Mouse (Mus musculus) heart, postnatal 4 days (tissue): Measurements from ENCODE around the gene Duoxa2. TPM values are rescaled to one million over a fixed set of nuclear protein-coding genes. Genes with fewer than 3 reads are reported as not detected.
"Not testable (repeated sequence)": the region's sequence is repeated elsewhere in the genome, so short reads cannot be mapped to it uniquely, and the experiment has no call there.

Source experiments
- DNase-seq: peaks from one replicate; pipeline ENCODE4 v3.0.0; 2021
- total RNA-seq, 2 experiments: library from RNA; stranded (reverse); gene quantifications; 2 replicates each; pipeline ENCODE4 v1.2.3; 2021

The Duoxa2 gene
- total RNA-seq, 2 experiments from 2014 or later: 0.16 to 0.21 TPM

- no peak for DNase-seq
Measured at GRCm38 (mm10) chr2:122309647-122310046, 10.9 kb downstream of the Duoxa2 start.

GRCm38 (mm10) chr2:122311561-122311960 is 12.9 kb downstream of the Duoxa2 start:
- DNase-seq: no peak

- DNase-seq: peak; percentile 76
Measured at GRCm38 (mm10) chr2:122312722-122313417, 14.2 kb downstream of the Duoxa2 start.

- DNase-seq: no peak
Measured at GRCm38 (mm10) chr2:122313536-122313935, 14.8 kb downstream of the Duoxa2 start, which contains the start of gene Duoxa1. TSS of gene Duoxa1 (minus strand) at chr2:122313730.

GRCm38 (mm10) chr2:122315372-122315771 is 16.7 kb downstream of the Duoxa2 start, which contains the start of gene Duox1:
TSS of gene Duox1 (plus strand) at chr2:122315672.
- no peak for DNase-seq

GRCm38 (mm10) chr2:122317384-122317783 is 18.7 kb downstream of the Duoxa2 start:
- DNase-seq: no peak

GRCm38 (mm10) chr2:122323960-122324359 is 25.3 kb downstream of the Duoxa2 start:
- DNase-seq: no peak

- DNase-seq: no peak
Measured at GRCm38 (mm10) chr2:122324586-122324985, 25.9 kb downstream of the Duoxa2 start.

- no peak for DNase-seq
Measured at GRCm38 (mm10) chr2:122325361-122325760, 26.7 kb downstream of the Duoxa2 start.

- DNase-seq: no peak
Measured at GRCm38 (mm10) chr2:122327986-122328385, 29.3 kb downstream of the Duoxa2 start.

GRCm38 (mm10) chr2:122330317-122330716 is 31.6 kb downstream of the Duoxa2 start:
- not testable (repeated sequence) for DNase-seq

- DNase-seq: no peak
Measured at GRCm38 (mm10) chr2:122332222-122332621, 33.5 kb downstream of the Duoxa2 start.

GRCm38 (mm10) chr2:122334170-122334569 is 35.5 kb downstream of the Duoxa2 start:
- DNase-seq: peak; percentile 51

- DNase-seq: no peak
Measured at GRCm38 (mm10) chr2:122337291-122337690, 38.6 kb downstream of the Duoxa2 start.

GRCm38 (mm10) chr2:122345106-122345893 is 46.6 kb downstream of the Duoxa2 start:
- no peak for DNase-seq

- not testable (repeated sequence) for DNase-seq
Measured at GRCm38 (mm10) chr2:122346164-122346563, 47.5 kb downstream of the Duoxa2 start.

- DNase-seq: no peak
Measured at GRCm38 (mm10) chr2:122347257-122347656, 48.6 kb downstream of the Duoxa2 start.

- DNase-seq: peak; percentile 95
Measured at GRCm38 (mm10) chr2:122348531-122349131, 49.9 kb downstream of the Duoxa2 start.

GRCm38 (mm10) chr2:122349136-122349785 is 50.6 kb downstream of the Duoxa2 start:
- DNase-seq: peak; percentile 42

- no peak for DNase-seq
Measured at GRCm38 (mm10) chr2:122351156-122351930, 52.6 kb downstream of the Duoxa2 start.

GRCm38 (mm10) chr2:122351931-122352329 is 53.2 kb downstream of the Duoxa2 start:
- peak; percentile 41 for DNase-seq
